Mouse (Mus musculus): ENCODE measurements at regions not wholly inside any gene's neighbourhood (a gene's known extent, or its start where the extent isn't known, plus 50 kb on each side); places are given as distances from the start of the nearest gene placed in this dataset.

DNA sequence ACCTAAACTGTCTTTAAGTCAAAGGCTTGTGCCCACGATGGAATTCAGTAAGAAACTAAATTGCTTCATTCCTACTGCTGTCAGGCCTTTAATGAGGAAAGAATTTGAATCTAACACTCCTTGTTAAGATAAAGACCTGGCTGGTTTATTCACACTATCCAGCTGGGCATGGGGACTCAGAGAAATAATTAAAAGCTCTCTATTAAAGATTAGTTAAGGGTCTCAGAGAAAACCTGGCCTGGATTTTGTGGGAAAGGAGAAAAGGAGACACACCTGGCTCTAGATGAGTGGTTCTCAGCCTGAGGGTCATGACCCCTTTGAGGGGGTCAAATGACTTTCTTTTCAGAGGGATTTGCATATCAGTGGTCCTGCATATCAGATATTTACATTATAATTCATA, 178.7 kb downstream of the Plpp3 start:
- Histone ChIP-seq H3K9me3 (no peaks in the 10 kb centered on the region), H3K27me3 (ENCODE audit: insufficient read depth, poor library complexity, severe bottlenecking) (no peaks in the 10 kb centered on the region), H3K4me3 (no peak overlapping the region), H3K4me1 (replicated peaks) (no peaks in the 10 kb centered on the region), H3K36me3 (no peaks in the 10 kb centered on the region), H3K27ac (no peak overlapping the region)
- no peak for DNase-seq (ENCODE audit: low spot score)
- WGBS = 59% methylated on average over 1 of the region's 1 CpGs

DNA sequence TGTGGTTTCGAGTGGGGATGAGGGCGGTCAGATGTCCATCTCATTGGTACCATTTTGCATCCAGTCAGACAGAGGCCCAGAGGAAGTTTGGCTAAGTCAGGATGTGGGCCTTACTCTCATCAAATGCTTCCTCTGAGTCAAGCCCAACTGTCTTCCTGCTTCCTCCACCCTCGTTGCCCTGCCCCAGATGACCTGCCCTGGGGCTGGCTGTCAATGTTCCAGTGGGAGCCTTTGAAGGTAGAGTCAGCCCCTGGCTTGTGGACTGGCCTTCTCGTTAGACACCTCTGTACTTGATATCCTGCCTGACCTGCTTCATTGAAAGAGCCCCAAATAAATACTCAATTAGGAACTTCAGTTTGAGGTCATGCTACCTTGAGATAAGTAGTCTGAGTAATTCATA, 179.4 kb downstream of the Plpp3 start:
- DNase-seq (ENCODE audit: low spot score) = no peak
- no peak overlapping the region for H3K27ac ChIP-seq
- no peaks in the 10 kb centered on the region for H3K9me3 ChIP-seq
- H3K27me3 ChIP-seq (ENCODE audit: insufficient read depth, poor library complexity, severe bottlenecking) = no peaks in the 10 kb centered on the region
- H3K36me3 ChIP-seq = no peaks in the 10 kb centered on the region
- H3K4me3 ChIP-seq = no peak overlapping the region
- no peaks in the 10 kb centered on the region for H3K4me1 ChIP-seq (replicated peaks)
- 74% methylated on average over 4 of the region's 4 CpGs for WGBS

DNA sequence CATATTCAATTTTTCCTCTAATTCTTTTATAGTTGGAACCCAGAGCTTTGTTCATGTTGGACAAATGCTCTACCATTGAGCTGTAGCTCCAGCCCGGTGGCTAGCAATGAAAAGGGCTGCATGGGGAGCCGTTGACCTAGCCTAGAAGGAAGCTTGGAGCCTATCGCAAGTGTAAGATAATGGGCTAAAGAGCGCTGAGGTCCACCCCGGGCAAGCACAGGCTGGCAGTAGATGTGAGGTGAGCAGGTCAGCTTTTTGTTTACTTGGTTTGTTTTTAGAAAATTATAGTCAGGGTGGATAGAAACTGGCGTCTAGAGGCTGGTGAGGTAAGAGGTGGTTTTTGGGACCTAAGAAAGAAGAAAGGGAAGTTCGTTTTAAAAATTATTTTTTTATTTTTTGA, 181.0 kb downstream of the Plpp3 start:
- no peak overlapping the region for H3K27ac ChIP-seq
- no peaks in the 10 kb centered on the region for H3K27me3 ChIP-seq (ENCODE audit: insufficient read depth, poor library complexity, severe bottlenecking)
- H3K9me3 ChIP-seq = no peaks in the 10 kb centered on the region
- no peak overlapping the region for H3K4me3 ChIP-seq
- 79% methylated on average over 7 of the region's 7 CpGs for WGBS
- no peaks in the 10 kb centered on the region for H3K36me3 ChIP-seq
- H3K4me1 ChIP-seq (replicated peaks) = no peaks in the 10 kb centered on the region
- DNase-seq (ENCODE audit: low spot score) = no peak

DNA sequence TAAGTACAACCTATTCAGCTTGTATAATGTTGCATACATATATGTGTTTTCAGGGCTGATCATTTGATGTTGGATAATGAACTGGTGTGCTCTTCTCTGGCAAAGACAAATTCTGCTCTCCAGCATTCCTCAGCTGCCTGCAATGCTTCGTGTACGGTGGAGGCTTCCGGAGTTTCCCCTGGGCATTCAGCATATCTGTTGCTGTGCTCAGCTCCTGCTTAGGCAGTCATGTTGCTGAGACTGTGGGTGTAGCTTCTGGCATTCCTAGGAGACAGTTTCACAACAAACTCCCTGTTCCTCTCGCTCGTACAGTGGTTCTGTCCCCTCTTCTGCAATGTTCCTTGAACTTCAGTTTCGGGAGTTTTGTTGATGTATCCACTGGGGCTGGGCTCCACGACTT, 181.7 kb downstream of the Plpp3 start:
- no peaks in the 10 kb centered on the region for H3K36me3 ChIP-seq
- H3K9me3 ChIP-seq = no peaks in the 10 kb centered on the region
- H3K27ac ChIP-seq = no peak overlapping the region
- H3K4me3 ChIP-seq = no peak overlapping the region
- H3K27me3 ChIP-seq (ENCODE audit: insufficient read depth, poor library complexity, severe bottlenecking) = no peaks in the 10 kb centered on the region
- no peaks in the 10 kb centered on the region for H3K4me1 ChIP-seq (replicated peaks)
- WGBS = 78% methylated on average over 7 of the region's 7 CpGs
- no peak for DNase-seq (ENCODE audit: low spot score)

DNA sequence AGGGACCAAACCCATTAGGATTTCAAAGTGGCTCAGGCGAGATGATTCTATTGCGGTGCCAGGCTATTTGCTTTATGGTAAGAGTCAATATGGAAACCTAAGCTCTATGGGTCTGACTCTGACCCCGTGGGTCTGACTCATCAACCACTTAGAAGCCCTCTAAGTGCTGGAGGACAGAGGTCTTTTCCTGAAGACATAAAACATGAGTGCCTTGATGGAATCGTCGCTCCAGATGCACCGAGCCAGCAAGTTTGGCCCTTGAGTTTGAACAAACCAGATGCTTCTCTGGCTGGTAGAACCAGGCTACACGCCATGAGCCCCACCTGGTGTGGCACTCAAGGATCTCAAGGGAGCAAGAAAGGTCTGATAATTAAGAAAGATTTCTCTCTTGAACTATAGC, 184.1 kb downstream of the Plpp3 start:
- H3K27me3 ChIP-seq (ENCODE audit: insufficient read depth, poor library complexity, severe bottlenecking) = no peaks in the 10 kb centered on the region
- H3K9me3 ChIP-seq = no peaks in the 10 kb centered on the region
- H3K4me1 ChIP-seq (replicated peaks) = no peaks in the 10 kb centered on the region
- H3K4me3 ChIP-seq = no peak overlapping the region
- DNase-seq (ENCODE audit: low spot score) = no peak
- no peaks in the 10 kb centered on the region for H3K36me3 ChIP-seq
- WGBS = 92% methylated on average over 7 of the region's 7 CpGs
- no peak overlapping the region for H3K27ac ChIP-seq

DNA sequence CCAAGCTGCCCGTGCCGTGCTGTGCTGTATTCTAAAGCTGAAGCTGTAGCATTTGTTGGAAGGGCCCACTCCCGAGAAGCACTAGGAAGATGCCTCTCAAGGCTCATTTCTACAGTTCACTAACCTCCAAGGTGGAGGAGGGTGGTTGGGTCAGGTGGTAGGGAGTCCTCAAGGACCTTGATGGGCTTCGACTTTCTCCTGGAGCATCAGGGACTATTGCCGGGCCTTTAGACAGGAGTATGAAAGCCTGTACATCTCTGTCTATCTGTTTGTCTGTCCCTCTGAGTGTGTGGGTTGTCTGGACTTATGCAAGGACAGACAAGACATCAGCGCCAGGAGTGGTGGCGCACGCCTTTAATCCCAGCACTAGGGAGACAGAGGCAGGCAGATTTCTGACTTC, 189.7 kb downstream of the Plpp3 start:
- Histone ChIP-seq H3K27ac (no peak overlapping the region), H3K27me3 (ENCODE audit: insufficient read depth, poor library complexity, severe bottlenecking) (no peaks in the 10 kb centered on the region), H3K4me1 (replicated peaks) (no peaks in the 10 kb centered on the region), H3K4me3 (no peak overlapping the region), H3K36me3 (no peaks in the 10 kb centered on the region), H3K9me3 (no peaks in the 10 kb centered on the region)
- WGBS = 94% methylated on average over 8 of the region's 8 CpGs
- DNase-seq (ENCODE audit: low spot score) = no peak

DNA sequence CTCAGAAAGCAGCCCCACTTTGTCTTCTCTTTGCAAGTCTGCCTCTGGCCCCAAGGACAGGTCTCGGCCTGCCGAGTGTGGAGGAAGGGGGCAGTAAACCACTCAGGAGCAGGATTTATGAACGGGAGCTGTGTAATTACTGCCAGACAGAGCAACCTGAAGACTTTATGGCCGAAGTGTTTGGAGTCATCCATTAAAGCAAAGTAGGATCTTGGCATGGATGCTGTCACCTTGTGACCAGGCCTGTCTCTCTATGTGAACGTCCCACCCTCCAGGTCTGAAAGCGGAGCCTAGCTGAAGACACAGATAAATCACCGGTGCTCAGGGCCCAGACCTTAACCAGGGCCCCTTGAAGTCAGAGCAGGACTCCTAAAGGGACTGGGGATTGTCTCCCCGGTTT, 190.8 kb downstream of the Plpp3 start:
- Histone ChIP-seq H3K27ac (no peak overlapping the region), H3K9me3 (no peaks in the 10 kb centered on the region), H3K4me1 (replicated peaks) (no peaks in the 10 kb centered on the region), H3K27me3 (ENCODE audit: insufficient read depth, poor library complexity, severe bottlenecking) (no peaks in the 10 kb centered on the region), H3K4me3 (no peak overlapping the region), H3K36me3 (no peaks in the 10 kb centered on the region)
- DNase-seq (ENCODE audit: low spot score) = no peak
- WGBS = 85% methylated on average over 8 of the region's 8 CpGs

DNA sequence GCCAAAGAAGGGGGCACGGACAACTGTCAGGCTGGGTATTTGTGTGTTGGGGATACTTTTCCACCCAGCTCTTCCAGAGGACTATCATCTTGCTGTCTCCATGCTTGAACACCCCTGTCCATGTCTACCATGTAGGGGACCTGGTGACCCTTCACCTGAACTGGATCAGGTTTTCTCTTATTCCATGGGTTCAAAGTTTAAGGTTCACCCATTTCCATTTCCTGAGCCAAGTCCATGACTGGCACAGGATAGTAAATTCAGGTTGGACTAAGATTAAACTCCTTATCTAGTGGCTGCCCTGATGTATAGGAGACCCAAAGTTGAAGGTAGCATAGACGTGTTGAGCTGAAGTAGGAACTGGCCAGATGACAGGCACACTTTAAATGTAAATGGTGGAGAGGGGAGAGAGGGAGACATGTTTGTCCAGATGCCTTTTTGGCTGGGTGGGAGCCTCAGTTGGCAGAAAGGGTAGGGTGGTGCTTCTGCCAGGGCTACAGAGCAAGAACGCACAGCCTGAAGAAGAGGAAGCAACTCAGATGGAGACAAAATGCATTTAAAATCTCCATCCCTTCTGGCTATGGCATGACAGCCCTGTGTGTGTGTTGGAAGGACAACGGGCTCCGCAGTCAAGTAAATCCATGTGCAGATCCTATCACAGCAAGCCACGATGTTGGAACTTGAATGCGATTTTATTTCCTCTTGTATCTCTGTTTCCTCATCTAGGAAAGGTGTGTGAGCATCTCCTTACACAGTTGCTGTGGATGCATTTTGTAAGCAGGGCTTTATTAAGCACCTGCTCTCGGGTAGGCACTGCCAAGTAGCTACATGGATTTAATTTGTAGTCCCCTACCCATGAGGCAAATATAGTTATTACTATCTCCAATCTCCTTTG, 192.4 kb downstream of the Plpp3 start:
- Histone ChIP-seq H3K9me3 (no peaks in the 10 kb centered on the region), H3K4me3 (no peak overlapping the region), H3K27ac (no peak overlapping the region), H3K27me3 (ENCODE audit: insufficient read depth, poor library complexity, severe bottlenecking) (no peaks in the 10 kb centered on the region), H3K4me1 (replicated peaks) (no peaks in the 10 kb centered on the region; the same call in 1 of the 2 replicates), H3K36me3 (no peaks in the 10 kb centered on the region)
- 93% methylated on average over 8 of the region's 8 CpGs for WGBS
- no peak for DNase-seq (ENCODE audit: low spot score)

DNA sequence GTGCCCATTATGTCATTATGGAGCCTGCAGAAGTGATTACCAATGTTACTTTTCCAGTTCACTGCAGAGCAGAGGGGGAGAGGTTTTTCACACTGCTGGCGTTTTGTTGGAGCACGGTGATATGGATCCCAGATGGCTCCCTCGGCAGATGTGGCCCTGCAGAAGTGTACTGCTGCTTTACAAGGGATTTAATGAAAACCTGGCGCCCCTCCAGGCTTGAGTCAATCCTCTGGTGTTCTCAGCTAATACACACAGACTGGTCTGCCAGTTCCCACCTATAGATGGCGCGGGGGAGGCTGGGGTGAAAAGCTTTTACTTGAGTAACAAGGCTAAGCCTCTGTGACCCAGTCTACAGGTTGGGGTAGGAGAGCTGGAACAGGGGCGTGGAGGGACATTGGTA, 195.2 kb downstream of the Plpp3 start:
- DNase-seq (ENCODE audit: low spot score) = no peak
- Histone ChIP-seq H3K4me1 (replicated peaks) (peaks cover 25% of the 10 kb centered on the region), H3K4me3 (no peak overlapping the region), H3K36me3 (no peaks in the 10 kb centered on the region), H3K27ac (no peak overlapping the region), H3K9me3 (no peaks in the 10 kb centered on the region), H3K27me3 (ENCODE audit: insufficient read depth, poor library complexity, severe bottlenecking) (no peaks in the 10 kb centered on the region)
- WGBS = 66% methylated on average over 7 of the region's 7 CpGs

DNA sequence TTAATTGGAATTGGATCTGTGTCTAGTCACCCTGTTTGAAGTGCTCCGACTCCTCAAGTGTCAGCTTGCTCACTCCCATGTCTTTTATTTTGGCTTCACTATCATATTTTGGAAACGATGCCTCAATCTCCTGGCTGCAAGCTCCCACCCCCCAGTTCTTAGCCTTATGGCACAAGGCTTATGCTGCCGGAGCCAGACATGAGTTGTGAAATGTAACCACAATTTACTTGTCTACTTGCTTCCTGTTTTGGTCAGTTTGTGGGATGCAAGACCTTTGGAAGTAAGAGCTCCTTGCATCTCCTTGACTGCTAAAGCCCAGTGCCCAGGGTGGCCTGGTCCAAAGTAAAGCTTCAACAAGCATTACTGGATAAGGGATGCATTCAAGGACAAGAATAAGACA, 195.8 kb downstream of the Plpp3 start:
- Histone ChIP-seq H3K27ac (no peak overlapping the region), H3K9me3 (no peaks in the 10 kb centered on the region), H3K4me3 (no peak overlapping the region), H3K27me3 (ENCODE audit: insufficient read depth, poor library complexity, severe bottlenecking) (no peaks in the 10 kb centered on the region), H3K36me3 (no peaks in the 10 kb centered on the region), H3K4me1 (replicated peaks) (peaks cover 26% of the 10 kb centered on the region)
- DNase-seq (ENCODE audit: low spot score) = no peak
- WGBS = 92% methylated on average over 3 of the region's 3 CpGs

DNA sequence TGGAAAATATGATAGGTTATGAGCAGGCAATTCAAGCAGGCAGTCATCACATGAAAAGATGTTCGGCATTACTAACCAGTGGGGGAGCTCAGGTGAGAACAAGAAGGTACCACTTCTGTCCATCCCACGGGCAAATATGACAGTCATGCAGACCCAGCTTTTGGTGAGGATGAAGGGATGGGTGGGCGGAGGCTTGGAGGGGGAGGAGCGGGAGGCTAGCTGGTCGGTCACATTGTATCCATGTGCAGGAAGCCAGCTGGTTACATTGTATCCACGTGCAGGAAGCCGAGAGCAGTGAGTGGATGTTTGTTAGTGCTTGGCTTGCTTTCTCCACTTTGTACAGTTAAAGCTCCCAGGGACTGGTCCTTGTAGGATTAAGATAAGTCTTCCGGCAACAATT, 196.9 kb downstream of the Plpp3 start:
- no peaks in the 10 kb centered on the region for H3K36me3 ChIP-seq
- H3K4me1 ChIP-seq (replicated peaks) = peaks cover 26% of the 10 kb centered on the region
- DNase-seq (ENCODE audit: low spot score) = no peak
- H3K4me3 ChIP-seq = no peak overlapping the region
- no peaks in the 10 kb centered on the region for H3K27me3 ChIP-seq (ENCODE audit: insufficient read depth, poor library complexity, severe bottlenecking)
- WGBS = 71% methylated on average over 8 of the region's 8 CpGs
- no peak overlapping the region for H3K27ac ChIP-seq
- no peaks in the 10 kb centered on the region for H3K9me3 ChIP-seq

DNA sequence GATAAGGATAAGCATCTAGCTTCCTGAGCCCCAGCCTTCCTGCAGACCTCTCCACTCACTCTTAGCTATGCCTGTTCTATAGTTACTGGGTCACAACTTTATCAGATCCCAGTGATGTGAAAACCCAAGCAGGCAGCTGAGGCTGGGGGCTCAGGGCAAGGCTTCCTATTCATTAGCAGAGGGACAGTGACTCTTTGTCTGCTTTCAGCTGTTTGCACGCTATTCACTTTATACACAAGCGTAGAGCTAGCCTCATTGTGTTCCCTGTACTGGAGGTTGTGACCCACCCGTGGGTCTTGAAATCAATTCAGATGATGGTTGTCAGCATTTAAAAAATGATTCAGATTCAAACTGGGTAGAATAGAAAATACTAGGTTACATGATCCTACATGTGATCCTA, 199.5 kb downstream of the Plpp3 start:
- Histone ChIP-seq H3K4me3 (no peak overlapping the region), H3K27me3 (ENCODE audit: insufficient read depth, poor library complexity, severe bottlenecking) (no peaks in the 10 kb centered on the region), H3K4me1 (replicated peaks) (peaks cover 26% of the 10 kb centered on the region), H3K9me3 (no peaks in the 10 kb centered on the region), H3K27ac (peak overlapping the region; percentile 79), H3K36me3 (no peaks in the 10 kb centered on the region)
- WGBS = 28% methylated on average over 3 of the region's 3 CpGs
- DNase-seq (ENCODE audit: low spot score) = peak; percentile 45

DNA sequence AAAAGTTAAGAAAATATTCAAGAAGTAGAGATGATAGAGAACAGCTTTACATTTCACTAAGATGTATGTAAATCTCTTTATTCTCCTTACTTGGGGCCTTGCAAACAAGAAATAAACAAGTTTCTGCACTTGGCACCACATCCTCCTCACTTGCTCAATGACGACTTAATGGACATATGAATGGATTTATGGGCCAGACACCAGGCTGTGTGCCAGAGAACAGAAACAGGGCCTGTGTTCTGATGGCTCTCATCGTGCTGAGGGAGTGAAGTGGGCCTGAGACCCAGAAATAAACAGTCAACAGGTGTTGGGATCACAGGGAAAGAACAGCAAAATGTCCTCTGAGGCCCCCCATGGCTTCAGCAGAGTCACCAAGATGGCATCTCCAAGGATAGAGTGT, 201.6 kb downstream of the Plpp3 start:
- Histone ChIP-seq H3K4me1 (replicated peaks) (peaks cover 26% of the 10 kb centered on the region), H3K36me3 (no peaks in the 10 kb centered on the region), H3K4me3 (no peak overlapping the region), H3K27me3 (ENCODE audit: insufficient read depth, poor library complexity, severe bottlenecking) (no peaks in the 10 kb centered on the region), H3K27ac (no peak overlapping the region), H3K9me3 (no peaks in the 10 kb centered on the region)
- DNase-seq (ENCODE audit: low spot score) = no peak
- WGBS = 84% methylated on average over 2 of the region's 2 CpGs

DNA sequence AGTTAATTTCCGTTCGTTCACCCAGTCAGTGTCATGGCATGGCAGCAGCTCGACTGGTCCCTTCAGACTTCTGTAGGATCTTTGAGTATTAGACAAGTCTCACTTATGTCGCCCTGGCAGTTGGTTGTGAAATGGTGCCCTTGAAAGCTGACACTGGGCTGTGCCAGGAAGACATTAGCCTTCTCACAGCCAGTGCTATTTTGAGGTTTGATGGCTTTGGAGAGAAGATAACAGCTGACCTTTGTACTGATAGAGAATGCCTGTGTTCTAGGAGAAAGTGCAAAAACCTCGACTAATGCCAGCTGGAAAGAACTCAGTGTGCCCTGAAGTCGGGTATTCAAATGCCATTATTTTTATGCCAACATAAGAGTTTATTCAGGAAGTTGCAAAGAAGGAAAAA, 207.3 kb downstream of the Plpp3 start:
- 83% methylated on average over 6 of the region's 6 CpGs for WGBS
- Histone ChIP-seq H3K27ac (no peak overlapping the region), H3K27me3 (ENCODE audit: insufficient read depth, poor library complexity, severe bottlenecking) (no peaks in the 10 kb centered on the region), H3K4me1 (replicated peaks) (no peaks in the 10 kb centered on the region), H3K36me3 (no peaks in the 10 kb centered on the region), H3K4me3 (no peak overlapping the region), H3K9me3 (no peaks in the 10 kb centered on the region)
- DNase-seq (ENCODE audit: low spot score) = no peak
